20 mouse cellular contexts compared by ENCODE assay signal in genomic region chr19:43726510-43727146, GRCm38 (mm10). TPM values are rescaled to one million over a fixed set of nuclear protein-coding genes. Genes with fewer than 3 reads are reported as not detected.
DNase-seq lines count a peak whose midpoint lies in the region; ATAC-seq and TF ChIP-seq lines count a peak whose summit lies in the region.
"Had no signal": no experiment of that assay in that cellular context is flagged by ENCODE, and none has a peak within 500 bp of the region (broad histone marks: within the 10 kb centered on the region; RNA-seq: fewer than 3 reads in every experiment).

No protein-coding gene starts in this region.

- H3K4me2 ChIP-seq in intestine, postnatal 0 days (replicated peaks; ENCODE audit: low read depth): no peak overlapping the region
- H3K4me2 ChIP-seq: embryonic facial prominence, embryonic 15.5 days; forebrain, embryonic 13.5 days; hindbrain, embryonic 13.5 days; limb, embryonic 13.5 days; lung, embryonic 14.5 days; neural tube, embryonic 12.5 days; stomach, embryonic 15.5 days had no signal

- no peaks in the 10 kb centered on the region for H3K4me1 ChIP-seq in lung, adult 2 months (ENCODE audit: control insufficient read depth, insufficient read depth, low read length)
- H3K4me1 ChIP-seq in intestine, postnatal 0 days (replicated peaks; ENCODE audit: control insufficient read depth, insufficient read depth, low read length): no peaks in the 10 kb centered on the region
- H3K4me1 ChIP-seq: embryonic facial prominence, embryonic 15.5 days; forebrain, embryonic 13.5 days; neural tube, embryonic 12.5 days; stomach, embryonic 15.5 days had no signal

- H3K9me3 ChIP-seq in intestine, postnatal 0 days (ENCODE audit: control insufficient read depth): no peaks in the 10 kb centered on the region
- H3K9me3 ChIP-seq: embryonic facial prominence, embryonic 15.5 days; forebrain, embryonic 13.5 days; hindbrain, embryonic 13.5 days; limb, embryonic 13.5 days; megakaryocyte, embryonic 14.5 days; neural tube, embryonic 12.5 days; stomach, embryonic 15.5 days had no signal

- no peak overlapping the region for H3K27ac ChIP-seq in intestine, postnatal 0 days (ENCODE audit: low read depth, low read length)
- H3K27ac ChIP-seq: embryonic facial prominence, embryonic 15.5 days; forebrain, embryonic 13.5 days; heart, adult 2 months; hindbrain, embryonic 13.5 days; layer of hippocampus, adult 2 months; limb, embryonic 13.5 days; neural tube, embryonic 12.5 days; stomach, embryonic 15.5 days had no signal

- peak; percentile 14 for DNase-seq in lung, postnatal 36 days
- DNase-seq in lung, adult 2 months: no peak
- peak; percentile 53 for DNase-seq in R1 (ENCODE audit: low read depth, low spot score)
- no peak for DNase-seq in embryo, embryonic 11 days
- DNase-seq in right cerebral cortex, postnatal 10 days (ENCODE audit: low spot score in 2 of 2): no peak
- no peak for DNase-seq in gastrocnemius, postnatal 10 days
- DNase-seq: cerebellum, adult 2 months; heart, adult 2 months; kidney, adult 18-20 months; lung, embryonic 14.5 days; thymus, postnatal 4 days had no signal

- 87% methylated on average over 15 of the region's 15 CpGs for WGBS in lung, adult 2 months
- 86% methylated on average over 15 of the region's 15 CpGs for WGBS in intestine, postnatal 0 days

- peak; percentile 48 for ATAC-seq in intestine, postnatal 0 days
- ATAC-seq: forebrain, embryonic 13.5 days had no signal

- H3K36me3 ChIP-seq in intestine, postnatal 0 days (ENCODE audit: control insufficient read depth, insufficient read depth): peaks cover 85% of the 10 kb centered on the region

- H3K9ac ChIP-seq in intestine, postnatal 0 days (ENCODE audit: low read depth, low read length): no peak overlapping the region
- H3K9ac ChIP-seq: embryonic facial prominence, embryonic 15.5 days; forebrain, embryonic 13.5 days; hindbrain, embryonic 13.5 days; limb, embryonic 13.5 days; lung, embryonic 14.5 days; neural tube, embryonic 12.5 days; stomach, embryonic 15.5 days had no signal

- no peak for TF ChIP-seq POLR2A in lung, adult 2 months (IDR thresholded peaks at IDR 0.05; ENCODE audit: borderline replicate concordance, extremely low read depth, low read depth, low read length)

- TF ChIP-seq CTCF in lung, adult 2 months (IDR thresholded peaks at IDR 0.05; ENCODE audit: insufficient read depth, low read length): no peak
- TF ChIP-seq CTCF in intestine, postnatal 0 days (IDR thresholded peaks at IDR 0.05; ENCODE audit: low read depth): 0 out of 2 replicates have a peak, but pooled peaks have one; percentile 10

- H3K27me3 ChIP-seq in intestine, postnatal 0 days (replicated peaks; ENCODE audit: control insufficient read depth, insufficient read depth, low read length): no peaks in the 10 kb centered on the region
- H3K27me3 ChIP-seq: embryonic facial prominence, embryonic 15.5 days; forebrain, embryonic 13.5 days; hindbrain, embryonic 13.5 days; limb, embryonic 13.5 days; megakaryocyte, embryonic 14.5 days; neural tube, embryonic 12.5 days; stomach, embryonic 15.5 days had no signal

- no peak overlapping the region for H3K4me3 ChIP-seq in lung, adult 2 months (replicated peaks; ENCODE audit: extremely low read depth, low read depth, low read length)
- H3K4me3 ChIP-seq in intestine, postnatal 0 days (ENCODE audit: low read depth, low read length): no peak overlapping the region
- H3K4me3 ChIP-seq: embryonic facial prominence, embryonic 15.5 days; forebrain, embryonic 13.5 days; heart, adult 2 months; hindbrain, embryonic 13.5 days; layer of hippocampus, adult 2 months; limb, embryonic 13.5 days; megakaryocyte, embryonic 14.5 days; neural tube, embryonic 12.5 days; stomach, embryonic 15.5 days had no signal

RNA-seq across cellular contexts. Expression of gene Cutc, which starts 26.2 kb away (rescaled TPM):
- polyA plus RNA-seq in lung, adult 2 months (2012; rRNA removed): 2.6 and 4.8 TPM in 2 replicates
- polyA plus RNA-seq in intestine, postnatal 0 days (2015; fragmentation: Nextera tagmentation; extraction: Ambion mirVana): 21.2 and 23.2 TPM in 2 replicates
- total RNA-seq in gastrocnemius, postnatal 10 days (2021): 10 to 100 TPM; 10.3 to 11.3 TPM

RNA-seq across cellular contexts. Expression of gene Cox15, which starts 26.2 kb away (rescaled TPM):
- polyA plus RNA-seq in lung, adult 2 months (2012; rRNA removed): 7.8 and 10.4 TPM in 2 replicates
- 15.3 and 16.8 TPM in 2 replicates for polyA plus RNA-seq in intestine, postnatal 0 days (2015; fragmentation: Nextera tagmentation; extraction: Ambion mirVana)
- total RNA-seq in gastrocnemius, postnatal 10 days (2021): 10 to 100 TPM; 27.8 to 32.1 TPM

RNA-seq across cellular contexts. Expression of gene Entpd7, which starts 37.2 kb away (rescaled TPM):
- 3.4 and 4.1 TPM in 2 replicates for polyA plus RNA-seq in lung, adult 2 months (2012; rRNA removed)
- 61.5 and 65.2 TPM in 2 replicates for polyA plus RNA-seq in intestine, postnatal 0 days (2015; fragmentation: Nextera tagmentation; extraction: Ambion mirVana)
- 1 to 10 TPM; 3.9 to 7.5 TPM for total RNA-seq in gastrocnemius, postnatal 10 days (2021)

RNA-seq across cellular contexts. Expression of gene Slc25a28, which starts 51.9 kb away (rescaled TPM):
- polyA plus RNA-seq in lung, adult 2 months (2012; rRNA removed): 62.9 and 74.4 TPM in 2 replicates
- 20.6 and 20.7 TPM in 2 replicates for polyA plus RNA-seq in intestine, postnatal 0 days (2015; fragmentation: Nextera tagmentation; extraction: Ambion mirVana)
- 10 to 100 TPM; 18.4 to 21.2 TPM for total RNA-seq in gastrocnemius, postnatal 10 days (2021)

RNA-seq across cellular contexts. Expression of gene Abcc2, which starts 55.4 kb away (rescaled TPM):
- polyA plus RNA-seq in lung, adult 2 months (2012; rRNA removed): 0.01 and 0.13 TPM in 2 replicates
- 90.5 and 129 TPM in 2 replicates for polyA plus RNA-seq in intestine, postnatal 0 days (2015; fragmentation: Nextera tagmentation; extraction: Ambion mirVana)
- under 1 TPM in 1 of 2 experiments, not detected in 1; 0.18 TPM for total RNA-seq in gastrocnemius, postnatal 10 days (2021)
- total RNA-seq: heart, adult 2 months; layer of hippocampus, adult 2 months had no signal
- polyA plus RNA-seq: forebrain, embryonic 13.5 days; lung, embryonic 14.5 days had no signal

Comparison
In these comparisons a context has a peak if more than half of its experiments do, and no peak if none do; other contexts are left out.
1. DNase-seq: peak in lung, postnatal 36 days (single experiment) and R1 (single experiment); none in lung, adult 2 months (single experiment), embryo, embryonic 11 days (single experiment), right cerebral cortex, postnatal 10 days (0 of 2) and gastrocnemius, postnatal 10 days (single experiment).
2. RNA of gene Entpd7, which starts 37.2 kb away (polyA plus RNA-seq): 61.5 to 65.2 TPM in intestine, postnatal 0 days; 3.4 to 4.1 TPM in lung, adult 2 months; every median in the first group is over 10 times any median in the second.